Mouse (Mus musculus) olfactory bulb, adult 2 months (tissue): ENCODE data around the gene Abcg4.

Experiments
- CTCF ChIP-seq: fragments of 200-500 bp; IDR thresholded peaks from 2 replicates; pipeline ENCODE4 v1.5.1; 2012; ENCODE audit warnings: low read depth, mild to moderate bottlenecking, low read length, moderate library complexity; ENCODE audit not compliant: insufficient read depth
- POLR2A ChIP-seq: fragments of 200-500 bp; IDR thresholded peaks from 2 replicates; pipeline ENCODE4 v1.6.1; 2012; ENCODE audit warnings: mild to moderate bottlenecking, low read depth, low read length, moderate library complexity; ENCODE audit not compliant: insufficient read depth

DNA sequence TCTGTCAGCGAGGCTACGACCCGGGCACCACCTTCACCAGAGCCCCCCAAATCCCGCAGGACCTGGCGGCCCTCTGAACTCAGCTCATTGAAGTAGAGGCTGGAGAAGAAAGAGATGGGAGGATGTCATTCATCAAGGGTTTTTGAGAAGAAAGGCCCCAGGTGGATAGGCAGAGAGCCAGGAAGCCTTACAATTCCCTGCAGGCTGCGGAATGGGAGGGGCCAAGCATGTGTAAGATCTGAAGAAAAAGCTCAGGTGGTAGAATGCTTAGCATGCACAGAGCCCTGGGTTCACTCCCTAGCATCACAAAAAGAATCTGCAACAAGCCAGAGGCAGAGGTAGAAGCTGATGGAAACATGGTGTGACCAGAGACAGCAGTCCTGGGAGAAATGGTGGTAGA lies 35.0 kb downstream of the Abcg4 start:
- TF ChIP-seq CTCF (no peak), POLR2A (no peak)
